Mouse (Mus musculus) G1E-ER4 (cell line): Measurements from ENCODE around the gene Ampd1. TPM values are rescaled to one million over a fixed set of nuclear protein-coding genes. Genes with fewer than 3 reads are reported as not detected.

ENCODE experiments used
- GATA1 ChIP-seq: IDR thresholded peaks from one replicate; pipeline ENCODE4 v1.8.0; 2012; ENCODE audit warnings: low read length, inconsistent platforms
- polyA plus RNA-seq: library from polyadenylated mRNA; stranded (reverse); fragments of >175 nt; gene quantifications from 2 replicates; pipeline ENCODE4 v1.2.3, GENCODE M21; 2012

Ampd1 gene
- polyA plus RNA-seq, 1 experiment = not detected

DNA sequence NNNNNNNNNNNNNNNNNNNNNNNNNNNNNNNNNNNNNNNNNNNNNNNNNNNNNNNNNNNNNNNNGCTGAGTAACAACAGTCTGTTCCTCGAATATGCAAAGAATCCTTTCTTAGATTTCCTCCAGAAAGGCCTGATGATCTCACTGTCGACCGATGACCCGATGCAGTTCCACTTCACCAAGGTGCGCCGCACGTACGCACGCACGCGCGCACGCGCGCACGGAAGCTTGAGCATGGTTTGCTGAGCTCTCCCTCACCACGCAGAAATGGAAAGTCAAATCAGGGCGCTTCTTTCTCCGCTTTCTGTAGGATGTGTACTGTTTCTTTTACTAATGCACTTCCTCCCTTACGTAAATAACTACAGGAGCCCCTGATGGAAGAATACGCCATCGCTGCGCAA lies 24.8 kb downstream of the Ampd1 start:
- no peak for TF ChIP-seq GATA1

DNA sequence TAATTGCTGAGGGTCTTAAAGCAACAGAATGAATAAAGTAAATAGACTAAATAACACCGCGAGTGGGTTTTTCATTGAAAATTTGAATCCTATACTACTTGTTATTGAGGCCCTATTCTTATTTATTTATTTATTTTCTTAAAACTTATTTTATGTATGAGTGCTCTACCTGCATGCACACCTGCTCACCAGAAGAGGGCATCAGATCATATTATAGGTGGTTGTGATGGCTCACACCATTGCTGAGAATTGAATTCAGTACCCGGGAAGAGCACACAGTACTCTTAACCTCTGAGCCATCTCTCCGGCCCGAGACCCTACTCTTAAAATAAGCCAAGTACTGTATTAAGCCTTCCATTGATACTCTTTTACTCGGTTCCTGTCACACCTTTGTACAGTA lies 25.9 kb downstream of the Ampd1 start:
- no peak for TF ChIP-seq GATA1

DNA sequence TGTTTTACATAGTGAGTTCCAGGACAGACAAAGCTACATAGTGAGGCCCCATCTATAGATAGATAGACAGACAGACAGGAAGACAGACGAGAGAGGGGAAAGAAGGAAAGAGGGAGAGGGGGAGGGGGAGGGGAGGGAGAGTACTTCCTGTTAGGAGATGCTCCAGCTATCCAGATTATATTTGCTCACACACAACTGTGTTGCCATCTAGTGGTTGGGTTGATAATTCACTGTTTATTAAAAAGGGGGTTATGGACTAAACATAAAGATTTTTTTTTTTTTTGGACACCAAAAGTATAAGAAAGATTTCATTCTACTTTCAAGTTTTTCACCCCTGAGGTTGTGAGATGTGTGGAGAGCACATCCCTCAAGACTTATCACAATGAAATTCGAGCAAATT lies 26.9 kb downstream of the Ampd1 start:
- TF ChIP-seq GATA1 = no peak

DNA sequence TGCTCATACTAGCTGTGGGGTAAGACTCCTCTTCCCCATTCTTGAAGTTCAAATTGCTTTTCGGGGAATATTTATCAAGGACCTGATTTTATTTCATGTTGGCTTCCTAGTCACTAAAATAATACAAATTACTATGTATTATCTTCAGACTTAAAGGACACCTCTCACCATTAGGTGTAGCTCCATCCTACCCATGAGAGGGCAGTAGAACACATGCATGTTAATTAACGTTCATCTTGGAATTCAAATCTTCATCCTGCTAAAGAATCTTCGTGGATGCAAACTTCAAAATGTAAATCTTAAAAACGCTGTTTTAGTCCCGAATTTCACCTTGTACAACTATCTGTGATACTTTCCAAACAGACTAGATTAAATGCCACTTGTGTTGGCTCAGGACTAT lies 27.4 kb downstream of the Ampd1 start:
- TF ChIP-seq GATA1 = no peak

DNA sequence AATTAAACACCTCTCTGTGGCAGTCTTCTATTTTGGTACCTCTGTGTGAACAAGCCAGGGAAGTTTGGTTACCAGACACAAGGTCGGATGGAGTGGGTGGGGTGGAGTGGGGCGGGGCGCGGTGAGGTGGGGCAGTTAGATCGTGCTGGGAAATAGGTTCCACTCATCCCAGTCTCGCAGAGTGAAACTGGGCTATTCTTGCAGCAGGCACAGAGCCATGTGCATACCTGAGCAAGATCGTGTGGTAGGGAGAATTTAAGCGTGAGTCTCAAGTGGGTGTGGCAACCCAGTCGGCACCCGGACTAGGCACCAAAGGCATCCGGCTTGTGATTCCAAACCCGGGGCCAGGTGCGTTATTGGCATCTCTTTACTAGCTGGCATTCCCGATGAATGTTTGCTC lies 28.1 kb downstream of the Ampd1 start:
- no peak for TF ChIP-seq GATA1

DNA sequence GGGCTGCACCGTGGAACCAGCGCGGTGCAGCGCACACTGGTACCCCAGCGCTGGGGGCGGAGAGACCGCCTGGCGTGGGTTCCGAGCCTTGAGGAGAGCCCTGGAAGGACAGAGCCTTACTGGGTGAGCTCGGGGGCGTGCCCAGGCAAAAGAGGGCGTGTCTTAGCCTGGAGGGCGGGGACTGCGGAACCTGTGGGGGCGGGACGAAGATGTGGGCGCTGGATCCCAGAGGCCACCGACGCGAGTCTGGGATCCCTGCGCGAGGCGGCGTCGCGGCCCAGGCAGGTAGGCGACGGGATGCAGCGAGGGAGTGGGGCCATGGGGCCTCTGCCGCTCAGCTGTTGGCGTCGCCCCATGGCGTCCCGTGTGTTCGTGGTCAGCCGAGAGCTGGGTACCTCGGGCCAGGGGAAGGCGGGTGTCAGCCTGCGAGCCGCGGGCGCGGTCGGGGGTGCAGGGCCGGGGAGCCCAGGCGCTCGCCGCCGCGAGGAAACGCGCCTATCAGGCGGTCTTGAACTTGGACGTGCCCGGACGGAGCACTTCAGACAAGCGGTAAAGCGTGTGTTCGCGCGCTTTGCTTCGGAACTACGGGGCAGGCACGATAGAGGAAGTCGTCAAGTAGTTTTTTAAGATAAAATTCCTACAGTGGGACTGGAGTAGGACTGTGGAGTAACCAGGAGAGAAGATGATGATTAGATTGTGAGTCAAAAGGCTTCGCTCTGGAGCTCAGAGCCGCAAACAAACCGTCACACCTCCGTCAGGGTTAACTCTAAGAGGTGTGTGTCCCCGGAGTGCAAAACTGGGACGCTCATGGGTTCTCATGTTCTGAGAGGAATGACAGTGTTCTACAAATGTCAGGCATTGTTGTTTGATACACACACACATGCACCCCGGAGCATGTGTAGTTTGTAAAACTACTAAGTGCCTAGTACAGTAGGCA lies 28.9 kb downstream of the Ampd1 start, which contains the start of gene Dennd2c:
TSS of gene Dennd2c (plus strand) at position 151 of the 937 bp plus-strand sequence.
- TF ChIP-seq GATA1 = no peak

DNA sequence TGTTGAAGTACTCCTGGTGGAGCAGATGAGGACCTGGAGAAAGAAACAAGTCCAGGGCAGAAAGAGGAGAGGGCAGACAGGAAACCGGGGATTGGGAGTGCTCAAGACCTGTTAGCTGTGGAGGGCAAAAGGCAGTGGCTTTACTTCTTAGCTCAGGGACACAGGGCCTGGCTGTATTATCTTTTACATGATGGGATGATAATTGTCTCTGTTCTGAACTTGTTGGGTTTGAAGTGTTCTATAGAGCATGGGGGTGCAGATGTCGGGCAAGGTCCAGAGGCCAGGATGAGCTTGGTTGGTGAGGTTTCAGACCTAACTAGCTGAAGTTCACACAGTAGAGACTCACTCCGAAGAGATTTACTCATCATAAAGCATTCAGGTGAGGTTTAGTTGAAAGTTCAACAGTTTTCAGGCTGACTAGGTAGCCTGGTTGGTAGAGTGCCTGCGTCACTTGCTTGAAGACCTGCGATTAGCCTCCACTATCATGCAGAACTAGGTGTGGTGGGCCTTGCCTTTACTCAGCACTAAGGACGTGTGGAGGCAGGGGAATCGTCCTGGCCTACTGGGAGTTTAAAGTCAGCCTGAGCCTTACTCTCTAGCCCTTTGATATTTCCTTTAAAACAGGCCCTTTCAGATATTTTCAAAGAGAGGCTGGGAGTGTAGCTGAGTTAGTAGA lies 33.9 kb downstream of the Ampd1 start:
- TF ChIP-seq GATA1 = no peak

DNA sequence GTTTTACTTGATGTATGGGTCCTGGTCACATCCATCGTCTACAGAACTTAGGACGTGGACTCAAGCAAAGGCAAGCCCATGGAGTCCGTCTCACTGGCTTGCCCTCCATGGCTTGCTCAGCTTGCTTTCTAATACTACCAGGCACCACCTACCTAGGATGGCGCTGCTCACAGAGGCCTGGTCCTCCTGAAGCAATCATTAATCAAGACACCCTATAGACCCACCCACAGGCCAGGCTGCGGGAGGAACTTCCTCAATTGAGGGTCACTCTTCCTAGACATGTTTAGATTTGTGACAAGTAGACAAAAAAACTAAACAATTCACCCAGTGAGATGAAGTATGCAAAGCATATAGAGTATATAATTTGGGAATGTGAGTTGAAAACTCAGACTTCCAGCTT lies 38.4 kb downstream of the Ampd1 start:
- TF ChIP-seq GATA1 = no peak

DNA sequence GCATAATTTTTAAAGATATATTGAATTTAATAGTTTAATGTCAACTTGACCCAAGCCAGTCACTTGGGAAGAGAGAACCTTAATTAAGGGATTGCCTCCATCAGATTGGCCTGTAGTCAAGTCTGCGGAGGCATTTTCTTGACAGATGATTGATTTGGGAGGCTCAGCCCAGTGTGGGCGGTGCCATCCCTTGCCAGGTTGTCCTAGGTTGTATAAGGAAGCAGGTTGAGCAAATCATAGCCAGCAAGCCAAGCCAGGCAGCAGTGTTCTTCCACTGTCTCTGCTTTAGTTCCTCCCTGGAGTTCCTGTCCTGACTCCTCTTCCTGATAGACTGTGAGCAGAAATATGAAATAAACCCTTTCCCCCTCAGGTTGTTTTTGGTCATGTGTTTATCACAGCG lies 49.8 kb downstream of the Ampd1 start:
- TF ChIP-seq GATA1 = no peak

DNA sequence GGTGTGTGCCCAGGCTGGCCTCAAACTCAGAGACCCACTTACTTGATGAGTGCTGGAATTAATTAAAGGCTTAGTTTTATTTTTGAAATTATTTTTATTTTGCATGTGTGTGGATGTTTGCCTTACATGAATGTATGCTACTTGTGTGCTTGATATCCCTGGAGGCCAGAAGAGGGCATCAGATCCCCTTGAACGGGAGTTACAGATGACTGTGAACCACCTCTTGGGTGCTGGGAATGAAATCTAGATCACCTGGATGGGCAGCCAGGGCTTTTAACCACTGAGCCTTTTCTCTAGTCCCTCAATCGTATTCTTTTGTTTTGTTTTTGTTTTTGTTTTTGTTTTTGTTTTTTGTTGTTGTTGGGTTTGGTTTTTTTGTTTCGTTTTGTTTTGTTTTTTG lies 52.3 kb downstream of the Ampd1 start:
- TF ChIP-seq GATA1 = no peak

DNA sequence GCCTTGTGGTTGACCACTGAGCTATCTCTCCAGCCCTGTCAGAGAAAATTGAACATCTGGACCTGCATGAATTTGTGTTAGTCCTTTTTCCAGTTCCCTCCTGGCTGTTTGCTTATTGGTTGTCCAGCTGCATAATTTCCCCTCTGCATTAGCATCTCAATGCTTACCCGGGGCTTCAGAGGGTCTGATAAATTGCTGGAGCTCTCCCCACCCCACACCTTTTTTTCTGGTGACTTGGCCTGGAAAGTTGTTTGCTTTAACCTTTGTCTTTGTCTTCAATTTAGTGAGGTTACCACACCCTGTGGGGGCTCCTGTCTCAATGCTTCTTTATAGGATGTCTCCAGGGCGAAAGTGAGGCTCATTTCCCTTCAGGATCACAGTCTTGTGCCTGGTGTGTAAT lies 53.4 kb downstream of the Ampd1 start:
- no peak for TF ChIP-seq GATA1

DNA sequence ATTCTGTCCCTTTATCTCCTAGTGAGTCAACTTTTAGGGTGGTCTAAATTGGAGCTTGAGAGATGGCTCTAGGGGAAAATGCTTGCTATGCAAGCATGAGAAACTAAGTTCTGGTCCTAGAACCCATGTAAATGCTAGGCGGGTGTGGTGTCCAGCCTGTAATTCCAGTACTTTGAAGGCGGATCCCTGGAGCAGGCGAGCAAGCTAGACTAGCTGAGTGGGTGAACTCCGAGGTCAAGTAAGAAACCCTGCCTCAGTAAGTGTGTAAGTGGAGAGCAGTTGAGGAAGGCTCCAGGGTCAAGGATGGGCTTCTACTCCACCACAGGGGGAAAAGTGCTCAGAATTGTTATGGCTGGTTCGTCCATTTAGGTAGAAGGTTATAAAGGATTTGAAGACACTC lies 53.9 kb downstream of the Ampd1 start:
- no peak for TF ChIP-seq GATA1

DNA sequence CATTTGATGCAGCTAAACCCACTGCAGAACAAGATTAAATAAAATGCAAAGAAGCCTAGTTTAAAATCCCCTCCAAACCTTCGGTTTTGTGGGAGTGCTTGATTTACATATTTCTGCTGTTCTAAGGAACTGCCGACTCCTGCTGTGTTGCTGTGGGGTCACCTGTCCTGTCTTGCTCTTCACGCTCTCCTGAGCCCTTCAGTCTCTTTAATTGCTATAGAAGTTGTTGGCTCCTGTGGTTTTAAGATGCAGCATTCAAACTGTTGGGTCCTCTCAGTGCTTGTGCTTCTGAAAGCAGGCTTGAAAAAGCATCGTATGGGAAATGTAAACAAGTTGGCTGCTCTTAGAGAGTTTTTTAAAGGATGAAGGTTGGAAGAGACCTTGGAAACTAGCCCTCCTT lies 54.4 kb downstream of the Ampd1 start:
- TF ChIP-seq GATA1 = no peak

DNA sequence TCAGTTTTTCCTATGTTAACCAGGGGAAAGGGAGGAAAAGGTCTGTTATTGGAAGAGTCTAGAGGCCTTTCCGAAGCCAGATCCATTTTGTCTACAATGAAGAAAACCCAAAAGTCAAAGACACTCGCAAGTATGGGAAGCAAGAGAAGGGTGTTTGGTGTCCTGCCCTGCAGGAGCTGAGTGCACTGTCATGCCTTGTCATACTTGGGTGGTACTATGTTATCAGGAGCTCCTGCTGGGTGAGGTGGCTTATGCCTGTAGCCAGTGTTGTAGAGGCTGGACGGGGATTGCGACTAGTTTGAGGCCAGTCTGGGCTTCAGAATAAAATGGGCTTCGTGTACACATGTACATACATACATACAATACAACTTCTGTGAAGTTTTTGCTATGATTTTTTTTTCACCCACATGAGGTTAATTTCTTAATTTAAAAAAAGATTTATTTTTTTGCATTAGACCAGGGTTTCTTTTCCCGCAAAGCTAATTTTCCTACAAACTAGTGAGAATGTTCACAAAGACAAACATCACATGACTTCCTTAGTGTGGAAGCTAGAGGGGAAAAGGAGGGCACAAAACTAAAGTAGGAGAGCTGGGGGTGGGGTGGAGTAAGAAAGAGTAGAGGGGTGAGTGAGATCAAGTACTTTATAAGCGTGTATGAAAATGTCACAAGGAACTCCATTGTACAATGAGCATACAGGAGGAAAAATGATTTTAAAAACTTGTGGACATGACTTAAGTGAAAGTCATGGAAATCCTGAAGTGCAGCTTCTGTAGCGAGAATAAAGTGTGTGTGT lies 55.7 kb downstream of the Ampd1 start:
- no peak for TF ChIP-seq GATA1

DNA sequence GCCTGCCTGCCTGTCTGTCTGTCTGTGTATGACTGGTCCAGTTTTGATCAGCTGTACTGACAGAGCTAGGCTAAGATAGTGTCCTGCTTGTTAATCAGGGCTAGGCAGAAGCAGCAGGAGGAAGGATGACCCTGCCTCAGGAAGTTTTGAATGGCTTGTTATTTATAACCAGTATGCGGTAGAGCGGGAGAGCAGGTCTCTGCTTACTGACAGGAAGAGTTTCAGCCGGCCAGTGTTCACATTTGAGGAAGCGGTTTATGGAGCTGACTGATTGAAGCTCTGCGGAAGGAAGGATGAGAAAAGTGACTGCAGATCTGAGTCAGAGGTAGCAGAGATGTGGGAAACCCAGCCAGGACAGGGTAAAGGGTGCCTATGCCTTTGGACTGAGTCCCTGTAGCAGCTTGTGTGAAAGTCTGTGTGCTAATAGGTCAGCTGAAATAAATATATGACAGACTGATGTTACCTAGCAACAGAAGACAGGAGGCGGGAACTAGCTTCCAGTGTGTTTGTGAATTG lies 56.5 kb downstream of the Ampd1 start:
- no peak for TF ChIP-seq GATA1

DNA sequence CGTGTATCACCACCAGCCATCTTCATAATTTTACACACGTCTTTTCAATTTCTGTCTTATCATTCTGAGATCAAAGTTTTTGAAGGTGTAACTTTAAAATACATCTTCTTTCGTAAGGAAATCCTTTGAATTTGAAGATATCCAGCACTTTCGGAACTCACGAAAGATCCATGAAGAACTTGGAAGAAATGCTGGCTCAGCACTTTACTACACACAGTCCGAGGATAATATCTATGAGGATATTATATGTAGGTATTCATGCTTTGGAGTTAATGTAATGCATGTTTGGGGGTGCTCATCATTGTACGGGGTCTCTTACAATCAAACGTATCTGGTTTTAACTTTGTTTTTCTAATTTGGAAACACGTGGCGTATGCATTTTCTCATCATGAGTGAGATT lies 59.3 kb downstream of the Ampd1 start:
- no peak for TF ChIP-seq GATA1
